Mouse (Mus musculus) hindbrain, embryonic 15.5 days (tissue): ENCODE data around the gene Olfr1413. TPM values are rescaled to one million over a fixed set of nuclear protein-coding genes. Genes with fewer than 3 reads are reported as not detected.

ENCODE experiments used
- ATAC-seq: fragments of 200-750 bp; cut with Nextera tagmentation; 2 replicates; pipeline ENCODE4 v1.8.0; 2017; ENCODE audit warnings: low read depth, moderate number of reproducible peaks, moderate TSS enrichment; ENCODE audit not compliant: low FRiP score
- H3K27ac ChIP-seq: fragments of 300-500 bp; sonication (generic); replicated peaks from 2 replicates; pipeline ENCODE4 v1.5.1; 2015; ENCODE audit warnings: mild to moderate bottlenecking, inconsistent platforms
- H3K27me3 ChIP-seq: fragments of 300-500 bp; sonication (generic); 2 replicates; pipeline ENCODE4 v1.6.1; 2015; ENCODE audit warnings: control low read depth, inconsistent platforms
- H3K36me3 ChIP-seq: fragments of 300-500 bp; sonication (generic); 2 replicates; pipeline ENCODE4 v1.6.1; 2015; ENCODE audit warnings: control low read depth, inconsistent platforms
- H3K4me1 ChIP-seq: fragments of 300-500 bp; sonication (generic); replicated peaks from 2 replicates; pipeline ENCODE4 v1.6.1; 2015; ENCODE audit warnings: control low read depth, inconsistent platforms
- H3K4me2 ChIP-seq: fragments of 300-500 bp; sonication (generic); 2 replicates; pipeline ENCODE4 v1.6.1; 2015; ENCODE audit warnings: moderate library complexity, mild to moderate bottlenecking, inconsistent platforms
- H3K4me3 ChIP-seq: fragments of 300-500 bp; sonication (generic); 2 replicates; pipeline ENCODE4 v1.5.1; 2015; ENCODE audit warnings: mild to moderate bottlenecking, inconsistent platforms
- H3K9ac ChIP-seq: fragments of 300-500 bp; sonication (generic); 2 replicates; pipeline ENCODE4 v1.6.1; 2015; ENCODE audit warnings: inconsistent platforms
- H3K9me3 ChIP-seq: fragments of 300-500 bp; sonication (generic); 2 replicates; pipeline ENCODE4 v1.6.1; 2016; ENCODE audit warnings: control low read depth, inconsistent platforms
- WGBS: fragments of 180-500 bp; shearing (Covaris S2); methylation state at CpG from one replicate; pipeline ENCODE4 v1.1.7; 2015; 5-methylcytosine and 5-hydroxymethylcytosine counted together
- polyA plus RNA-seq: library from polyadenylated mRNA; unstranded; fragments of >200 nt; fragmentation: Nextera tagmentation; extraction: Ambion mirVana; gene quantifications from 2 replicates; pipeline ENCODE4 v1.2.1, GENCODE M21; 2015

Gene Olfr1413
- not detected in 2 replicates for polyA plus RNA-seq

DNA sequence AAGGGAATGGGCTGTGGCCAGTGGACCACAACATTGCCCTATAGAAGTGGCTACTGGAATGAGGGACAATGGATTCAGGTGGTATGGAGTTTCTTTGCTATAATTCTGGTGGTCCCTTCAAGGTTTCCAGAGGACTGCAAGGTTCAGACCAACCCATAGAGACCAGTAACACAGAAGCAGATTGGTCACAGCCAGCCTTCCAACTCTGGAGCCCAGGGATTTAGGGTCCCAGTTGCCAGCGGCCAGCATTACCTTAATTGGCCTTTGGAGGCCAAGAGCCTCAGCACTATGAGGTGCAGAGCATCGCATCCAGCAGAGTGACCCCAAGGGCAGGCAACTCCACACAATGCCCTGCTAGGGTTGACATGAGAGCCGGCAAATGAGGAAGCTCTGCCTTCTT, at the start of gene Olfr1413:
Olfr1413 (plus strand) TSS at position 301 of the 400 bp plus-strand sequence.
- no peaks in the 10 kb centered on the region for H3K27me3 ChIP-seq
- H3K27ac ChIP-seq = no peak within 1 kb of the TSS
- H3K4me3 ChIP-seq = no peak within 1 kb of the TSS
- no peaks in the 10 kb centered on the region for H3K9me3 ChIP-seq
- no peak within 1 kb of the TSS for H3K4me2 ChIP-seq
- no peaks in the 10 kb centered on the region for H3K4me1 ChIP-seq
- no peak within 1 kb of the TSS for H3K9ac ChIP-seq
- H3K36me3 ChIP-seq = no peaks in the 10 kb centered on the region
- WGBS = 87% methylated on average over 3 of the region's 3 CpGs
- ATAC-seq = no peak

DNA sequence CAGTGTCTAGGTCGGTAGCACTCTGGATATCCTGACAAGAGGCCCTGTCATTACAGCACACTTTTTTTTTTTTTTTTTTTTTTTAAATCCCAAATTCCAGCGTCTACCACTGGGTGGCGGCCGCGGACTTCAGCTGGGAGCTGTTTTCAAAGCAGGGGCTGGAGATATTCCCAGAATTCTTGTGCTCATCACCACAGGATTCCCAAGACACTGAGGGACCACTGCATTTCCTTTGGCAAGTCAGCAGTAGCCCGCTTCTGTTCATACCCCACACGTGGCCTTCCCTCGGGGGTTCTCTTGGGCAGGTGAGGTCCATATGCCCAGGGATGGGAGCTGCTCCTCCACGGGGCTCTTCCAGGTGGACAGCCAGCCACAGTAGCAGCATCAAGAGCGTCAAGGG, 49.7 kb upstream of the Olfr1413 start:
- Histone ChIP-seq H3K36me3 (no peaks in the 10 kb centered on the region), H3K4me3 (no peak overlapping the region), H3K4me1 (peaks cover 5% of the 10 kb centered on the region; the same call in 1 of the 2 replicates), H3K27me3 (no peaks in the 10 kb centered on the region), H3K4me2 (peak overlapping the region; percentile 38), H3K9ac (no peak overlapping the region), H3K27ac (no peak overlapping the region), H3K9me3 (no peaks in the 10 kb centered on the region)
- peak; percentile 59; the same call in 1 of the 2 replicates for ATAC-seq
- WGBS = 18% methylated on average over 10 of the region's 10 CpGs

DNA sequence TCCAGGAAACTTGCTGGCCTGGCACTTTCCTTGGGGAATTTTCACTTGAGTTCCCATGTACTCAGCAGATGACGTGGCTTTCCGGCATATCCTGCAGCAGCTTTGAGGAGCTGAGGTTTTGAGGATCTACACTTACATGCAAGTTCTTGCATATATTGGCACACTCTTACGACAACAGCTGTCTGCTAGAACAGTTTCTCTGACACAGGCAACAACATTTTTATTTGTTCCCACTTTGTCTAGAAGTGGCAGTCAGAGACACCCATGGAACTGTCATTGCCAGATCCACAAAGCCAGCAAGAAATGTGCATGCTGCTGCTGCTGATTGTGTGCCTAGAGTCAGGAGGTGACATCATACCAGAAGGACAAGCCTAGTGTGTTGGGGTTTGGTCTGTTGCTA, 47.4 kb upstream of the Olfr1413 start:
- ATAC-seq = no peak
- Histone ChIP-seq H3K36me3 (no peaks in the 10 kb centered on the region), H3K9ac (no peak overlapping the region), H3K27me3 (no peaks in the 10 kb centered on the region), H3K4me3 (no peak overlapping the region), H3K4me2 (no peak overlapping the region), H3K9me3 (no peaks in the 10 kb centered on the region), H3K27ac (no peak overlapping the region), H3K4me1 (peaks cover 5% of the 10 kb centered on the region; the same call in 1 of the 2 replicates)
- WGBS = 88% methylated on average over 3 of the region's 3 CpGs

DNA sequence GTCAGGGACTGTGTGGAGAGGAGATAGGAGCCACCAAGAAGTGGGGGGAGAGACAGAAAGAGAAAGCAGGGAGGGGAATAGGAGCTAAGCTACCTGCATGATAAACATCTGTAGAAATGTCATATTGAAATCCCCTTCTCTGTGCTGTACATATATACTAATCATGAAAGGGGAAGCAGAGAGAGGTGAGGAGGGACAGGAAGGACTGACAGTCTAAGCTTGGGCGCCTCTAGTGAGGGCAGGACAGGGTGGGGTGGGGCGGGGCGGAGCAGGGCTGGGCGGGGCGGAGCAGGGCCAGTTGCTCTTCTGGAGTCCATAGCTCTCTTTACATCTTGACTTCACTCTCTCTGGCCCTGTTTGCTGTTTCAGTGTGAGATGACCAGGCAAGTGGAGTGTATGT, 34.1 kb upstream of the Olfr1413 start:
- no peak for ATAC-seq
- Histone ChIP-seq H3K4me3 (no peak overlapping the region), H3K4me1 (no peaks in the 10 kb centered on the region), H3K36me3 (no peaks in the 10 kb centered on the region), H3K27me3 (no peaks in the 10 kb centered on the region), H3K9me3 (no peaks in the 10 kb centered on the region), H3K9ac (no peak overlapping the region), H3K27ac (no peak overlapping the region), H3K4me2 (no peak overlapping the region)
- 49% methylated on average over 5 of the region's 5 CpGs for WGBS

DNA sequence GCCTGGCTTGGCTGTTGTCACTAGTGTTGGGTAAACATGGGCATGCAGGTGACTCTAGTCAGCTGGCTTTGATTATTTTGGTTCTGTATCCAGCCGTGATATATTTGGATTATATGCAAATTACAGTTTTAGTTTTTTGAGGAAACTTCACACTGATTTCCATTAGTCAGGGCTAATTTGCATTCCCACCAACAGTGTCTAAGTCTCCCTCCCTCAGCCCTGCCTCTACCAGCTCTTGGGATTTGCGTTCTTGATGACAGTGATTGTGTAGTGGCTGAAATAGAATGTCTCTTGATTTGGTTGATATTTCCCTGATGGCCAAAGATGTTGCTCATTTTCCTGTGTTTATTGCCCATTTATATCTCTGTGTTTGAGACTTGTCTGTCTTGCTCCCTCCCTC, 32.1 kb upstream of the Olfr1413 start:
- no peak overlapping the region for H3K4me3 ChIP-seq
- no peak overlapping the region for H3K4me2 ChIP-seq
- H3K27me3 ChIP-seq = no peaks in the 10 kb centered on the region
- no peaks in the 10 kb centered on the region for H3K36me3 ChIP-seq
- H3K4me1 ChIP-seq = no peaks in the 10 kb centered on the region
- no peak overlapping the region for H3K9ac ChIP-seq
- no peak overlapping the region for H3K27ac ChIP-seq
- no peak for ATAC-seq
- H3K9me3 ChIP-seq = no peaks in the 10 kb centered on the region
- 37% methylated on average over 2 of the region's 2 CpGs for WGBS

DNA sequence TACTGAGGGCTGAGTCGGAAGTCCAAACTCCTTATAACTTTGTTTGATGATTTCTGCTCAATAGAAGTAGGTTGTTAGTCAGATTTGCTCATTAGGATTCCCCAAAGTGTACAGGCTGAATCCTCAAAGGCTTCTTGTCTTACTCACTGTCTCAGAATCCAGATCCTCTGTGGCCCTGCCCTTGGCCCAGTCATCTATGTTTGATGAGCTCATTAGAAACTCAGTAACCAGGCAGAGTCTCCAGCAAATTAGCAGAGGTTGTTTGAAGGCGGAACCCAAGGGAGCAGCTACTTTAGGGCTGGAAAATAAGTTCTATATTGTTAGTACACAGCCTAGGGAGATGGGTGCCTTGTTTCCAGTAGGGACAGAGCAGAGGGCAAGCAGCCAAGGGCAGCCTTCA, 25.2 kb upstream of the Olfr1413 start:
- no peak for ATAC-seq
- Histone ChIP-seq H3K27ac (no peak overlapping the region), H3K9ac (no peak overlapping the region), H3K36me3 (no peaks in the 10 kb centered on the region), H3K27me3 (no peaks in the 10 kb centered on the region), H3K4me3 (no peak overlapping the region), H3K9me3 (no peaks in the 10 kb centered on the region), H3K4me2 (no peak overlapping the region), H3K4me1 (no peaks in the 10 kb centered on the region)
- WGBS = 88% methylated on average over 2 of the region's 2 CpGs

DNA sequence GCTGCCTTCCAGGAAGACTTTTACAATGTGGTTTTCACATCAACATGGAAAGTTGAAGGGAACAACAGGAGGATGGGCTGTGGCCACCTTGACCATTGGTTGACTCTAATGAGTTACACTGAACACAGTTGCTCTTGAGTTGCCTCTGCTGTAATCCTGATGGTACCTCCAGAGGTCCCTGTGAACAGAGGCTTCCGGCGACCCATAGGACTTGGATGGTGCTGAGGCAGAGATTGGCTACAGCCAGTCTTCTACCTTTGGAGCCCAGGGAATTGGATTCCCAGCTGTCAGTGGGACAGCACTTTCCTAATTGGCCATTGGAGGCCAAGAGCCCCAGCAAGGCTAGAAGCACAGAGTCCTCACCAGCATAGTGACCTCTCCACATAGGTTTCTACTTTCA, 14.4 kb downstream of the Olfr1413 start, which contains the start of gene Olfr1412:
Olfr1412 (plus strand) TSS at position 301 of the 400 bp plus-strand sequence.
- Histone ChIP-seq H3K27me3 (no peaks in the 10 kb centered on the region), H3K4me2 (no peak within 1 kb of the TSS)
- ATAC-seq = no peak

DNA sequence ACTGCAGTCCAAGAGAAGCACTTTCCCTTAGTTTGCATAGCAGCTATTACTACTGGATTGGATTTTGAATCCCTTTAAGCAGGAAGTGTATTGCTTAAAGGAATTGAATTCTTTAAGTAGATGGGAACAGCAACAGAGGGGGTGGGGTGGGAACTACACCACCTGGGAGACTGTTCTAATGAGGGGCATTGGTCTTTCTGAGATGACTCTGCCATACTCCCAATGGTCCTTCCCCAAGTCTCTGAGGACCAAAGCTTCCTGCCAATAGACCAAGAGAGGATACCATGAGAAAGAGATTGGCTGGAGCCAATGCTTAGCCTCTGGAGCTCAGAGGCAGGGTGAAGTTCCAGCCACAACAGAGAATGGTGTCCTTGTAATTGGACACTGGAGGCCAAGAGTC, 23.0 kb downstream of the Olfr1413 start, which contains the start of gene Olfr1411:
Olfr1411 (plus strand) TSS at position 301 of the 400 bp plus-strand sequence.
- Histone ChIP-seq H3K9me3 (no peaks in the 10 kb centered on the region), H3K27ac (no peak within 1 kb of the TSS), H3K27me3 (no peaks in the 10 kb centered on the region), H3K36me3 (no peaks in the 10 kb centered on the region), H3K4me1 (no peaks in the 10 kb centered on the region), H3K4me2 (no peak within 1 kb of the TSS), H3K4me3 (no peak within 1 kb of the TSS), H3K9ac (no peak within 1 kb of the TSS)
- no peak for ATAC-seq

More for the DNA sequence above, 14.4 kb downstream of the Olfr1413 start, which contains the start of gene Olfr1412:
- H3K4me3 ChIP-seq = no peak within 1 kb of the TSS
- 0 out of 2 replicates have a peak, but pooled peaks cover 5% of the 10 kb centered on the region for H3K9me3 ChIP-seq
- 83% methylated on average over 2 of the region's 2 CpGs for WGBS
- H3K27ac ChIP-seq = no peak within 1 kb of the TSS
- H3K36me3 ChIP-seq = no peaks in the 10 kb centered on the region
- no peak within 1 kb of the TSS for H3K9ac ChIP-seq
- H3K4me1 ChIP-seq = no peaks in the 10 kb centered on the region

DNA sequence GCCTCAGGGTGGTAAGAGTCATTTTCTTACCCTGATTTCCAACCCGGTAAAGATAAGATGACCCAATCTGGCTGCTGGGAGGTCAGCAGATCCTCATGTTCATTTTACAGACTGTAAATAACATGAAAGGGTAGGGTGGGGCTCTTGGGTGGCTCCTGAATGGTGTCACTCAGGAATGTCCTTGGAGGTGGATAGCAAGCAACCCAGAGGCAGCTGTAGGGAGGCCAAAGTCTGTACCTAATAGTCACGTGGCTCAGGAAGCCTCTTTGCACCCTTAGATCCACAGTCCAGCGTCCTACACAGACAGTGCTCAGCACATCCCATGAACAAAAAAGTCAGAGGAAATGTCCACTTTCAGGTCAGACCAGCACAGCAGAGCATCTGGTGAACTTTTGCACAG, 24.9 kb downstream of the Olfr1413 start:
- no peak overlapping the region for H3K9ac ChIP-seq
- ATAC-seq = no peak
- H3K4me1 ChIP-seq = no peaks in the 10 kb centered on the region
- no peak overlapping the region for H3K4me2 ChIP-seq
- WGBS = 94% methylated on average over 3 of the region's 3 CpGs
- H3K27me3 ChIP-seq = no peaks in the 10 kb centered on the region
- no peak overlapping the region for H3K27ac ChIP-seq
- no peak overlapping the region for H3K4me3 ChIP-seq
- no peaks in the 10 kb centered on the region for H3K9me3 ChIP-seq
- H3K36me3 ChIP-seq = no peaks in the 10 kb centered on the region

DNA sequence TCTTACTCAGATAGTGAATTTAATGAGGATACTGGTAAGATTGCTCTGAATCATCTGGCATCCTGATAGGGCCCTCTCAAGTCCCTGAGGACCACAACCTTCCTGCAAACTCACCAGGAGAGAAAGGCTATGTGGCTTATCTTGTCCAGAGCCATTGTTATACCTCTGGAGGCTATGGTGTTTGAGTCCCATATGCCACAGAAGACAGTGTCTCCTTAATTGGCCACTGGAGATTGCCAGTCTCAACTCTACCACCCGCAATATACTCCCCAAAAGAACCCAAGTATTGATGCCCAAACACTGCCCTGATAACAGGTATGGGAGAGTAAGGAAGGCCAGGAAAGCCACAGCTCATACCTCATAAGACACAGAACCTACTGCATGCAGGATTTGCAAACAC, 34.4 kb downstream of the Olfr1413 start, which contains the start of gene Olfr1410:
Olfr1410 (plus strand) TSS at position 301 of the 400 bp plus-strand sequence.
- Histone ChIP-seq H3K4me1 (no peaks in the 10 kb centered on the region), H3K9me3 (no peaks in the 10 kb centered on the region), H3K9ac (no peak within 1 kb of the TSS), H3K27ac (no peak within 1 kb of the TSS), H3K4me2 (no peak within 1 kb of the TSS), H3K27me3 (no peaks in the 10 kb centered on the region), H3K4me3 (no peak within 1 kb of the TSS), H3K36me3 (no peaks in the 10 kb centered on the region)
- ATAC-seq = no peak
- WGBS = 96% methylated on average over 1 of the region's 1 CpGs

DNA sequence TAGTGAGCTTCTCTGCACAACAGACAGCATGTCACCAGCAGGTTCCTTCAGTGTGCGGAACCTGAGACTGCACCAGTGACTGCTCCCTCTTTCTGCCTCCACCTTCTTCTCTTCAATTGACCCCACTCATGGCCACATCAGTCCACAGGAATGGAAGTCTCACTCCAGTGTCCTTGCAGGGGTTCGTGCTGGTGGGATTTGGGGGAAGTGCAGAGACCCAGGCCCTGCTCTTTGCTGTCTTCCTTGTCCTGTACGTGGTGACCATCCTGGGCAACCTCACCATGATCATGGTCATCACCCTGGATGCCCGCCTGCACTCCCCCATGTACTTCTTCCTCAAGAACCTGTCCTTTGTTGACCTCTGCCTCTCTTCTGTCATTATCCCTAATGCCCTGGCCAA, 36.6 kb downstream of the Olfr1413 start:
- no peak overlapping the region for H3K4me3 ChIP-seq
- no peaks in the 10 kb centered on the region for H3K4me1 ChIP-seq
- no peaks in the 10 kb centered on the region for H3K9me3 ChIP-seq
- no peaks in the 10 kb centered on the region for H3K36me3 ChIP-seq
- no peak overlapping the region for H3K27ac ChIP-seq
- peaks cover 6% of the 10 kb centered on the region; the same call in 1 of the 2 replicates for H3K27me3 ChIP-seq
- no peak overlapping the region for H3K4me2 ChIP-seq
- ATAC-seq = no peak
- 82% methylated on average over 4 of the region's 4 CpGs for WGBS
- H3K9ac ChIP-seq = no peak overlapping the region

DNA sequence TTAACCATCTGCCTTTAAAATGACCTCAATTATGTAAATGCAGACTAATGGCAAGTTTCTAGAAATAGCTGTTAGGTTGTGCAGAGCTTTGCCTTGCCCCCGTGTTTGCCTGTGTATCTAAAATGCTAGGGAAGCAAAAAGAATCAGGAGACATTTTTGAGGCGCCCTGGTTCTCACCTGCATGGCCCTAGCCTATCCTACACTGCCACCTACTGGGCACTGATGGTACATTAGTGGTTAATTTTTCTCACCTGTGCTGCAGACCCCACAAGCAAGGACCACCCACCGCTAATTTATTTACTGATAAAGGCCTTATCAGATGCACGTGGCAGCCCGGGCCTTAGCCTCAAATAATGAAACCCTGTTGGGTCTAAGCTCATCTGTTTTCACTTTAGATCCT, 39.9 kb downstream of the Olfr1413 start:
- H3K4me1 ChIP-seq = no peaks in the 10 kb centered on the region
- no peak overlapping the region for H3K4me3 ChIP-seq
- ATAC-seq = no peak
- no peak overlapping the region for H3K27ac ChIP-seq
- H3K27me3 ChIP-seq = peaks cover 6% of the 10 kb centered on the region; the same call in 1 of the 2 replicates
- no peaks in the 10 kb centered on the region for H3K9me3 ChIP-seq
- no peaks in the 10 kb centered on the region for H3K36me3 ChIP-seq
- H3K9ac ChIP-seq = no peak overlapping the region
- no peak overlapping the region for H3K4me2 ChIP-seq
- 8% methylated on average over 5 of the region's 5 CpGs for WGBS

DNA sequence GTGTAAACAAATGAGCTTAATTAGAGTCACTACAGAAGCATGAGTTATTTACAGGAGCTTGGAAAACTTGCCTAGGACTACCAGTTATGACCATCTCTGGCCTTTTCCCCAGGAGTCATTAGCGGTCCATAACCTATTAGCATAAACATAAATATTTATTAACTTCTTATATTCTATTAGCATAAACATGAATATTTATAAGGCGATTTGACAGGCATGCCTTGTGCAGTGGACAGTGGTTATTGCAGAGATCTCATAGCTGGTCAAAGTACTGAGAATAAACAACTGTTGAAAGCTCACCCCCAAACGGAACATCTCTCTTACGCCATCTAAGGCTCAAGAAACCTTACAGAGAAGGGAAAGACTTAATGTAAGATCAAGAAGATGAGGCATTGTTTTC, 42.1 kb downstream of the Olfr1413 start:
- no peak overlapping the region for H3K4me3 ChIP-seq
- no peaks in the 10 kb centered on the region for H3K4me1 ChIP-seq
- no peaks in the 10 kb centered on the region for H3K36me3 ChIP-seq
- ATAC-seq = no peak
- no peak overlapping the region for H3K4me2 ChIP-seq
- H3K9ac ChIP-seq = no peak overlapping the region
- no peaks in the 10 kb centered on the region for H3K9me3 ChIP-seq
- 24% methylated on average over 4 of the region's 4 CpGs for WGBS
- H3K27me3 ChIP-seq = peaks cover 6% of the 10 kb centered on the region; the same call in 1 of the 2 replicates
- H3K27ac ChIP-seq = no peak overlapping the region
